Mouse (Mus musculus): ENCODE results near the gene Gm7138.
A peak's percentile ranks its signal among the peaks of the same experiment; 100 is the strongest.
"Not testable (repeated sequence)": the region's sequence is repeated elsewhere in the genome, so short reads cannot be mapped to it uniquely, and the experiment has no call there.

Gene Gm7138

DNA sequence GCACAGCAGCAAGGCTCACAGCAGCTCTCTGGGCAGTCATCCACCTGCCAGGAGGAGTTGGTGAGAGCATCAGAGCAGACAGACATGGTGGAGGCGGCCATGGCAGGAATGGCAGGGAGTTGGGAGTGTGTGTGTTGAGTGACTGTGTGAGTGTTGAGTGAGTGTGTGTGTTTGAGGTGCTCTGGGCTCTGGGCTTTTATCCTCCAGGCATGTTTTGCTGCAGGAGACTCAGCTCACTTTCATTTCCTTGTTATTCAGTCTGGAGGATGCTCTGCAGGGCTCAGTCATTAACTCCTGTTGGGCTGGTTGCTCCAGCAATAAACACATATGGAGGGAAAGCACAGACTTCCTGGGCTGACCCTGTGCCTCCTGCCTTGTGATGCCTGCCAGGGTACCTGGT is at the start of gene Gm7138:
Gene Gm7138, minus strand, starts transcription at position 101 of the 400 bp plus-strand sequence.
- not testable (repeated sequence) for DNase-seq (ENCODE audit: low read depth, low spot score)

DNA sequence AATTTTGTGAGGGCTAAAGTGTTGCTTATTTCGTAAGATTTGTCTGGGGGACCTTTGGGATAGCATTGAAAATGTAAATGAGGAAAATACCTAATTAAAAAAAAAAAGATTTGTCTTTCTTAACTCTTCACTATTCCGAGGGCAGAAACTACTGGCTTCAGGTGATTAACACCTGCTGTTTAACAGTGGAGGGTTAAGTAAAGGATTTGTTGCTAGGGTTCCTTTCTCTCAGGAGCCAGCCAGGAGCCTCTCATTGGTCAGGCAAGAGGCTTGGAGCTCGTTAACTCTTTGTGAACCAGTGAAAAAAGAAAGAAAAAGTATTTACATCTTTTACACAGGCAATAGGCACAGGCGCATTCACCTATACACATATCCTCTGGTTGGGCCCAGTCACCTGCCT is 42.5 kb upstream of the Gm7138 start:
- DNase-seq (ENCODE audit: low read depth, low spot score) = no peak

DNA sequence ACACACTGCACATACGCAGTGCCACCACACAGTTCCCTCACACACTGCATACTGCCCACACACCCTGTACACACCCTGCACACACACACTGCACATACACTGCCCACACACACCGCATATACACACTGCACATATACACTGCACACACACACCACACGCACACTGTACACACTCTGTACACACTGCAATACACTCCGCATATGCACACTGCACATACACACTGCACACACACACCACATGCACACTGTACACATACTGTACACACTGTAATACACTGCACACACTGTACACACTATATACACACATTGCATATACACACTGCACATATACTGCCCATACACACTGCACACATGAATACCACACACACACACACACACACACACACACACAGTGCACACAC is 41.8 kb upstream of the Gm7138 start:
- no peak for DNase-seq (ENCODE audit: low read depth, low spot score)

DNA sequence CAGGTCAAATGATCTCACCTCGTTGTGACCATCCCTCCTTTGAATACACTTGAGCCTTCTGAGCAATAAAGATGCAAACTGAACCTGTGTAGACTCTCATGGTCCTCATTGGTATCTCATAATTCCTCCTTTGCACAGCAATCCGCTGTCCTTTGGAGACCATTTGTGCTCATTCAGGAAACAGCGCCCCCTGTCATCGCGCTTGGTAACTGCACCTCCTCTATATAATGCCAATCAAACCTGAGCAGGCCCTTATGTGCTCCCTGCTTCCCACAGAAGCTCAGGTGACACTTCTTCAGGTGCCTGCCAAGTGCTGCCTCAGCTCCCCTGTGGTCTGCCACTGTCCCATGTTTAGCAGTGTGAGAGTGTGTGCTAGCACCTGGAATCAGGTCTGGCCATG is 38.8 kb upstream of the Gm7138 start:
- peak; percentile 40 for DNase-seq (ENCODE audit: low read depth, low spot score)

DNA sequence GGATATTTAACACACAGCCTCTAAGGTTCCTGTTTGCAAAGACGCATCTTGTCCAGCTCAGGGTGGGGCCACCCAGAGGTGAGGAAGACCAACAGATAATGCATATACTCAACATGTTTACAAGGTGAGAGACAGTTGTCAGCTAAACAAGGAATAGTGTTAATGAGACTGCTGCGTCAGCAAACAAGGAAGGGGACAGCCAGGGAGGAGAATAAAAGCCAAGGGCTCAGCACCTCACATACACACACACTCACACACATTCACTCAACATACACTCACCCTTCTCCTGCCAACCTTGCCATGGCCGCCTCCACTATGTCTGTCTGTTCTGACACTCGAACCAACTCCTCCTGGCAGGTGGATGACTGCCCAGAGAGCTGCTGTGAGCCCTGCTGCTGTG is 37.6 kb upstream of the Gm7138 start, which contains the start of gene Gm2696:
Gene Gm2696, plus strand, starts transcription at position 301 of the 400 bp plus-strand sequence.
- DNase-seq (ENCODE audit: low read depth, low spot score) = no peak

DNA sequence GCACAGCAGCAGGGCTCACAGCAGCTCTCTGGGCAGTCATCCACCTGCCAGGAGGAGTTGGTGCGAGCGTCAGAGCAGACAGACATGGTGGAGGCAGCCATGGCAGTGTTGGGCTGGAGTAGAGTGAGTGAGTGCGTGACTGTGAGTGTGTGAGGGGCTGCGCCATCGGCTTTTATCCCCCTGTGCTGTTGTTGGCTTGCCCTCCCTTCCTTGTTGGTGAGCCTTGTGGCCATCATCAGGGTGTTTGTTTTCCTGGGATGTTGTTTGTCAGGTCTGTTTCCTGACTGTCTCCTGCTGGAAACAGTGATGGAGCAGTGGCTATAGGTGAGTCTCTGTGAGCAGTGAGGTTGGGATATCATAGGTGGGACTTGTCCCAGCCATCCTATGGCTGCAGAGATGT is 35.0 kb upstream of the Gm7138 start, which contains the start of gene Gm9507:
Gene Gm9507, minus strand, starts transcription at position 101 of the 400 bp plus-strand sequence.
- no peak for DNase-seq (ENCODE audit: low read depth, low spot score)

DNA sequence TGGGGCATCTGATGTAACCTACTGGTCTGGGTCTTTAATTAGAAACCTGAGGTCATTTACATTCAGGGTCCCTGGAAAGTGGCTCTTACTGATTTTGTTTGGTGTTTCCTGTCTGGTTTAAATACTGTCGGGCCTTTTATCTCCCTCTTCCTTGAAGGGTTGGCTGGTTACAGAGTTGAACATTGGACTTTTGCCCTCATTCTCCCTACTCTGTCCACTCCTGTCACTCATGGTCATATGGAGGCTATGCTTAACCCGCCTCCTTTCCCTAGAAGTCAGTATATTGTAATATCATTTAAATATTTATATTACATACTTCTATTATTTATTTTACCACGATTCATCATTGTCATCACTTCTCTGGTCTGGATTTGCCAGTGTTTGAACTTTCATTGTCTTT is 27.4 kb upstream of the Gm7138 start:
- no peak for DNase-seq (ENCODE audit: low read depth, low spot score)

DNA sequence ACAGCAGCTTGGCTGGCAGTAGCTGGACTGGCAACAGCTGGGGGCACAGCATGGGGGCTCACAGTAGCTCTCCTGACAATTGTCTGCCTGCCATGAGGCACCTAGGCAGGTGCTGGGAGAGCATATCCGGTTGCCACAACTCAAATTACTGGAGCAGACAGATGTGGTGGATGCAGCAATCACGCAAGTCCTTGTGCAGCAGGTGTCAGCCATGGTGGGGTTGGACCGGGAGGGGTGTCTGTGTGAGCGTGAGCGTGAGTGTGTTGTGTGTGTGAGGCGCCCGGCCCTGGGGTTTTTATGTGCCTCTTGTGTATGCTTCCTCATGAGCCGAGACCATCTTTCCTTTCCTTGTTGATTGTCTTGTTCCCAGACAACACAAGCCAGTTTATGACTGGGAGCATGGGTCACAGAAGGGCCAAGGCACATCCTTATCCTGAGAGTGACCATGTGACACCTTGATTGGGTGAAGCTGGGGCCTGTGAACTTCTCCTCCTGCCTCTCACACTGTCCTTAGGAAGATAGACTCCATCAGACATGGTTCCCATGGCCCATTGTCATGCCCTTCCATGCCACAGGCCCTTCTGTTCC is 22.3 kb upstream of the Gm7138 start, which contains the start of gene Gm19668:
Gene Gm19668, minus strand, starts transcription at position 213 of the 588 bp plus-strand sequence.
- DNase-seq (ENCODE audit: low read depth, low spot score) = peak; percentile 11

DNA sequence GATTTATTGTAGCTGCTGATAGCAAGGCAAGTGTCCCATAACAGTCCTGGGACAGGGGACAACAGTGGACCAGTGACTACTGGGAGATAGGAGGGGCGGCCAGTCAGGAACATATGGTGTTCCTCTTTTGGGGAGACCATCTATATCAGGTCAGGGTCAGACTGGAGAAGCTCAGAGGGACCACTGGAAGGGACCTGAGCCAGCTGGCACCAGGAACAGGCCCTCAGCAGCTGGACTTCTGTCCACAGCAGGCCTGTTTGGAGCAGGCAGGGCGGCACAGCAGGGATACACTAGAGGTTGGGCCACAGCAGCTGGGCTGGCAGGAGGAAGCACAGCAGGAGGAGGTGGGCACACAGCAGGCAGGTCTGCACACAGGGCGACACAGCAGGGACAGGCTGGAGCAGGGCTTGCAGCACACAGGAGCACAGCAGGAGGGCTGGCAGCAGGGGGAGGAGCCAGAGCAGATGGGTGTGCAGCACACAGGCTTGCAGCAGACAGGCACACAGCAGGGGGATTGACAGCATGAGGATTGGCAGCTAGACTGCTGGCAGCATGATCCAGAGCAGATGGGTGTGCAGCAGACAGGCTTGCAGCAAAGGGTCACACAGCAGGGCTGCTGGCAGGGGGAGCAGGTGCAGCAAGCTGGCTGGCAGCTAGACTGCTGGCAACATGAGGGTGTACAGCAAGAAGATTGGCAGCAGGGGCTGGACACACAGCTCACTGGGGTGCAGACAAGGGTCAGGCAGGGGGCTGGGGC is 21.6 kb upstream of the Gm7138 start:
- not testable (repeated sequence) for DNase-seq (ENCODE audit: low read depth, low spot score)

DNA sequence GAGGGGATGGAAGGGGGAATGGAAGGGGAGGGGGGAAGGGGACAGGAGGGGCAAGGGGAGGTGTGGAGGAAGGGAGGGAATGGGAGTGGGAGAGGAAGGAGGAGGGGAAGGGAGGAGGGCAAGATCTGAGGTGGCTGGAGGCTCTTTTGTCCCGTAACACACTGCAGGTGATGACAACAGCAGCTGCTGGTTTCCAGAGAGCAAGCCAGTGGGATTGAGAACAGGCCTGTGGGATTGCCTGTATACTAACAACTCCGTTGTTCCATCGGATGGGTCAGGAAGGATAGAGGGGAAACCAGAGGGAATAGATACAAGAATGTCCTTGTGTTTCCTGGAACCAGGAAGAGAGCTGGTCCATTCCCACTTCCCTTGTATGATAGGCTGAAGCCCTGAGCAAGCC is 20.9 kb upstream of the Gm7138 start:
- DNase-seq (ENCODE audit: low read depth, low spot score) = no peak

DNA sequence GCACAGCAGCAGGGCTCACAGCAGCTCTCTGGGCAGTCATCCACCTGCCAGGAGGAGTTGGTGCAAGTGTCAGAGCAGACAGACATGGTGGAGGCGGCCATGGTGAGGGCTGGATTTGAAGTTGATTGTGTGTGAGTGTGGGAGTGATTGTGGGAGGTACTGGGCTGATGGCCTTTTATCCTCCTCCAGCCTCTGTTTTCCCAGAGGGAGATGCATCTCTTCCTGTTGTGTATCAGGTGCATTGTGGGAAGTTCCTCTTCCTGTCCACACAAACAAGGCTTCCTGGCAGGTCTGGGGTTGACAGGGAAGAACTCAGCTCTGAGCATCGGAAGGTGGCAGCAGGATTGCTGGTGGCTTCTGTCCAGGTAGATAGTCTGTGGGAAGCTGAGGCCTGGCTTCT is 18.2 kb upstream of the Gm7138 start, which contains the start of gene Gm9639:
Gene Gm9639, minus strand, starts transcription at position 101 of the 400 bp plus-strand sequence.
- no peak for DNase-seq (ENCODE audit: low read depth, low spot score)

DNA sequence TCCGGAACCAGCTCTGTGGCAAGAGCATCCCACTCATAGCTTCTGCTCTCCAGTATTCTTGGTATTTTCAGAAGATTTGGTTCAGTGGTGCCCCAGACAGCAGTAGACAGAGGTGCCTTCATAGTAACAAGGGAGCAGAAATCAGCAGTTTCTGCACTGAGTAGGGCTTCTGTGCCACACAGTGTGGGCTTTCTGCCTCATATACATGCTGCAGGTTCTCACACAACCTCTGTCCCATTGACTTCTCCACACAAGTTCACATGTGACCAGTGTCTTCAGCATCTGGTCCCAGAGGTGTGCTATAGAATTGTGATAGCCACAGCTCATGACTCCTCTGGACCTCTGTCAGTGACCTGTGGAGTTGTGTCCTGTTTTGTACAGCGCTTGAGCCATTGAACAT is 11.9 kb upstream of the Gm7138 start:
- DNase-seq (ENCODE audit: low read depth, low spot score) = no peak

DNA sequence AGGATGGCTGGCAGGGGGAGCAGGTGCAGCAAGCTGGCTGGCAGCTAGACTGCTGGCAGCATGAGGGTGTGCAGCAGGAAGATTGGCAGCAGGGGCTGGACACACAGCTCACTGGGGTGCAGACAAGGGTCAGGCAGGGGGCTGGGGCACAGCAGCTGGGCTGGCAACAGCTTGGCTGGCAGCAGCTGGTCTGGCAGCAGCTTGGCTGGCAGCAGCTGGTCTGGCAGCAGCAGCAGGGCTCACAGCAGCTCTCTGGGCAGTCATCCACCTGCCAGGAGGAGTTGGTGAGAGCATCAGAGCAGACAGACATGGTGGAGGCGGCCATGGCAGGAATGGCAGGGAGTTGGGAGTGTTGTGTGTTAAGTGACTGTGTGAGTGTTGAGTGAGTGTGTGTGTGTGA is 11.1 kb upstream of the Gm7138 start, which contains the start of gene Gm7137:
Gene Gm7137, minus strand, starts transcription at position 325 of the 400 bp plus-strand sequence.
- DNase-seq (ENCODE audit: low read depth, low spot score) = not testable (repeated sequence)

DNA sequence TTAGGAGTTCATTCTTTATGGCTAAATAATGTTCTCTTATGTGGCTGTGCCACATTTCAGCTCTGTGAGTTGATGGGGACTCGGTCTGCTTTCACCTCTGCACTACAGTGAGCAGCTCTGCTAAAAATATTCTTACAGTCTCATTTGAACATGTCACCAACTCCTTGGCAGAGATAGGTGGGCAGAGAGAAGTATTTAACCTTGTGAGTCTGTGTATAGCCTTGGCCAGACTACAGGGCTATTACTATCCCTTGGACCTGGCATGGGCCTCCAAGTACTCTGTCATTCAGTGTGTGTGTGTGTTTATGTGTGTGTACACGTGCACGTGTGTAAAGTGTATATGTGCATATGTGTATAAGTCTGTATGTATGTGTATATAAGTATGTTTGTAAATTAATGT is 6.7 kb upstream of the Gm7138 start:
- not testable (repeated sequence) for DNase-seq (ENCODE audit: low read depth, low spot score)

DNA sequence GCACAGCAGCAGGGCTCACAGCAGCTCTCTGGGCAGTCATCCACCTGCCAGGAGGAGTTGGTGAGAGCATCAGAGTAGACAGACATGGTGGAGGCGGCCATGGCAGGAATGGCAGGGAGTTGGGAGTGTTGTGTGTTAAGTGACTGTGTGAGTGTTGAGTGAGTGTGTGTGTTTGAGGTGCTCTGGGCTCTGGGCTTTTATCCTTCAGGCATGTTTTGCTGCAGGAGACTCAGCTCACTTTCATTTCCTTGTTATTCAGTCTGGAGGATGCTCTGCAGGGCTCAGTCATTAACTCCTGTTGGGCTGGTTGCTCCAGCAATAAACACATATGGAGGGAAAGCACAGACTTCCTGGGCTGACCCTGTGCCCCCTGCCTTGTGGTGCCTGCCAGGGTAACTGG is 5.7 kb upstream of the Gm7138 start, which contains the start of gene Gm3250:
Gene Gm3250, minus strand, starts transcription at position 101 of the 400 bp plus-strand sequence.
- DNase-seq (ENCODE audit: low read depth, low spot score) = not testable (repeated sequence)

DNA sequence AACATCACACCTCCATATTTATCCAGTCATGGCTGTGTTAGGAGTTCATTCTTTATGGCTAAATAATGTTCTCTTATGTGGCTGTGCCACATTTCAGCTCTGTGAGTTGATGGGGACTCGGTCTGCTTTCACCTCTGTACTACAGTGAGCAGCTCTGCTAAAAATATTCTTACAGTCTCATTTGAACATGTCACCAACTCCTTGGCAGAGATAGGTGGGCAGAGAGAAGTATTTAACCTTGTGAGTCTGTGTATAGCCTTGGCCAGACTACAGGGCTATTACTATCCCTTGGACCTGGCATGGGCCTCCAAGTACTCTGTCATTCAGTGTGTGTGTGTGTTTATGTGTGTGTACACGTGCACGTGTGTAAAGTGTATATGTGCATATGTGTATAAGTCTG is 4.6 kb downstream of the Gm7138 start:
- not testable (repeated sequence) for DNase-seq (ENCODE audit: low read depth, low spot score)

DNA sequence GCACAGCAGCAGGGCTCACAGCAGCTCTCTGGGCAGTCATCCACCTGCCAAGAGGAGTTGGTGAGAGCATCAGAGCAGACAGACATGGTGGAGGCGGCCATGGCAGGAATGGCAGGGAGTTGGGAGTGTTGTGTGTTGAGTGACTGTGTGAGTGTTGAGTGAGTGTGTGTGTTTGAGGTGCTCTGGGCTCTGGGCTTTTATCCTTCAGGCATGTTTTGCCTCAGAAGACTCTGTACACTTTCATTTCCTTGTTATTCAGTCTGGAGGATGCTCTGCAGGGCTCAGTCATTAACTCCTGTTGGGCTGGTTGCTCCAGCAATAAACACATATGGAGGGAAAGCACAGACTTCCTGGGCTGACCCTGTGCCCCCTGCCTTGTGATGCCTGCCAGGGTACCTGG is 5.5 kb downstream of the Gm7138 start, which contains the start of gene Gm3238:
Gene Gm3238, minus strand, starts transcription at position 101 of the 400 bp plus-strand sequence.
- DNase-seq (ENCODE audit: low read depth, low spot score) = not testable (repeated sequence)

DNA sequence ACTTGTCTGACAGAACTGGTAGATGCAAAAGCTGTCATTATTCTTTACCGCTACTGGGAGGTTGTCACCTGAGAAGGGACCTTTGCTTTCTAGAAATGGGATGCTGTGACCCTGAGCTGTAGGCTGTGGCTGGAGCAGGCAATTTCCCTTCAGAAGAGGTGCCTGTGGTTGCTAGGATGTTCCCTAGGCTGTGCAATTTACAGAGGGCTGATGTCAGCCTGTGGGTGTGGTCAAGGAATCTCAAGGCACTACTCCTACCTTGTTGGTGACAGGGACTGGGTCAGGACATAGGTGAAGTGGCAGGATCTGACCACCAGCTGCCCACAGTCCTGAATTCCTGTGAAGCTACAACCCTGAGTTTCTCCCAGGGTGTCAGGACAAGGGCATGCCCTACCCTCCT is 7.0 kb downstream of the Gm7138 start:
- DNase-seq (ENCODE audit: low read depth, low spot score) = no peak

DNA sequence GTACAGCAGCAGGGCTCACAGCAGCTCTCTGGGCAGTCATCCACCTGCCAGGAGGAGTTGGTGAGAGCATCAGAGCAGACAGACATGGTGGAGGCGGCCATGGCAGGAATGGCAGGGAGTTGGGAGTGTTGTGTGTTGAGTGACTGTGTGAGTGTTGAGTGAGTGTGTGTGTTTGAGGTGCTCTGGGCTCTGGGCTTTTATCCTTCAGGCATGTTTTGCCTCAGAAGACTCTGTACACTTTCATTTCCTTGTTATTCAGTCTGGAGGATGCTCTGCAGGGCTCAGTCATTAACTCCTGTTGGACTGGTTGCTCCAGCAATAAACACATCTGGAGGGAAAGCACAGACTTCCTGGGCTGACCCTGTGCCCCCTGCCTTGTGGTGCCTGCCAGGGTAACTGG is 17.2 kb downstream of the Gm7138 start, which contains the start of gene Gm3233:
Gene Gm3233, minus strand, starts transcription at position 101 of the 400 bp plus-strand sequence.
- DNase-seq (ENCODE audit: low read depth, low spot score) = not testable (repeated sequence)

DNA sequence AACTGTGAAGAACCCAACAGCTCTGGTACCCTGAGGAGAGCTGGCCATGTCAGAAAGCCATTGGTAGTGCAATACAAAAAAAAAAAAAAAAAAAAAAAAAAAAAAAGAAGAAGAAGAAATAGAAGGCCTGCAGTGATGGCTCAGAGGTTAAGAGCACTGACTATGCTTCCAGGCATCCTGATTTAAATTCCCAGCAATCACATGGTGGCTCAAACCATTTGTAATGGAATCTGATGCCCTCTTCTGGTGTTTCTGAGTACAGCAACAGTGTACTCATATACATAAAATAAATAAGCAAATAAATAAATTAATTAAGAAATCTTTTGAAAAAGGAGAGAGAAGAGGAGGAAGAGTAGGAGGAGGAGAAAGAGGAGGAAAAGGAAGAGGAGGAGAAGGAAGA is 23.3 kb downstream of the Gm7138 start:
- DNase-seq (ENCODE audit: low read depth, low spot score) = peak; percentile 48

DNA sequence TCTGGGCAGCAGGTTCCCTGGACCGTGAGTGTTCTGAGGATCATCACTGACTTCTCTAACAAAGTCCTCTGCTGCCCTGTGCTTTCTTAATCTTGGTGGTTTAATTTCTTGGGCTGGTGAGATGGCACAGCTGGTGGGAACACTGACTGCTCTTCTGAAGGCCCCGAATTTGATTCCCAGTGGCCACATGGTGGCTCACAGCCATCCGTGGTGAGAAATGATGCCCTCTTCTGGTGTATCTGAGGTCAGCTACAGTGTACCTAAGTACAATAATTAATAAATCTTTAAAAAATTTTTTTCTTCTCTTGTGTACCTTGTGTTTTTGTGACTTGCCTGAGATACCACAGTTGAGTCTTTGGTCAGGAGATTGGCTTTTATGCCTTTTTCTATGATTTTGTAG is 24.4 kb downstream of the Gm7138 start:
- not testable (repeated sequence) for DNase-seq (ENCODE audit: low read depth, low spot score)

DNA sequence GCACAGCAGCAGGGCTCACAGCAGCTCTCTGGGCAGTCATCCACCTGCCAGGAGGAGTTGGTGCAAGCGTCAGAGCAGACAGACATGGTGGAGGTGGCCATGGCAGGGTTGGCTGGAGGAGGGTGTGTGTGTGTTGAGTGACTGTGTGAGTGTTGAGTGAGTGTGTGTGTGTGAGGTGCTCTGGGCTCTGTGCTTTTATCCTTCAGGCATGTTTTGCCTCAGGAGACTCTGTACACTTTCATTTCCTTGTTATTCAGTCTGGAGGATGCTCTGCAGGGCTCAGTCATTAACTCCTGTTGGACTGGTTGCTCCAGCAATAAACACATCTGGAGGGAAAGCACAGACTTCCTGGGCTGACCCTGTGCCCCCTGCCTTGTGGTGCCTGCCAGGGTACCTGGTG is 25.5 kb downstream of the Gm7138 start, which contains the start of gene Gm9736:
Gene Gm9736, minus strand, starts transcription at position 101 of the 400 bp plus-strand sequence.
- DNase-seq (ENCODE audit: low read depth, low spot score) = not testable (repeated sequence)

Data from R1 (cell line).